Mouse (Mus musculus) lung, postnatal 4 days (tissue): ENCODE measurements around the gene Uox.

Experiments
- DNase-seq, 2 experiments: peaks; one replicate each; pipeline ENCODE4 v3.0.0; 2021

Gene Uox

DNA sequence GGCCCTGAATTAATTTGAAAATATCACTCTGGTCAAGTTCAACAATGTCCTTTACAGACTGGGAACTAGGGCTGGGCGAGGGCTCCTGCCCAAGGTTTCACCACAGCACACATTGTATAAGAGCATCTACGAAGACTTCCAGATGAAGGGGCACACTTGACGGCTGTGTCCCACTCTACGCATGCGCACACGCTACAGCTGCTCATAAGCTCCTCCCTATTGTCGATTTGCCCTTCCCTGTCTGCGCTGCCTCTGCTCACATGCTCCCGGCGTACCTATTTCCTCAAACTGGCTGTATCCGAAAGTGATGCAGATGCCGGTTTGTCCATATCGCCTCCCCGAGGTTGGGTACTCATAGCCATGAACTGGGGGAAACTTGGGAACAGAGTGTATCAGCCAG, 16.4 kb downstream of the Uox start:
- no peak for DNase-seq

DNA sequence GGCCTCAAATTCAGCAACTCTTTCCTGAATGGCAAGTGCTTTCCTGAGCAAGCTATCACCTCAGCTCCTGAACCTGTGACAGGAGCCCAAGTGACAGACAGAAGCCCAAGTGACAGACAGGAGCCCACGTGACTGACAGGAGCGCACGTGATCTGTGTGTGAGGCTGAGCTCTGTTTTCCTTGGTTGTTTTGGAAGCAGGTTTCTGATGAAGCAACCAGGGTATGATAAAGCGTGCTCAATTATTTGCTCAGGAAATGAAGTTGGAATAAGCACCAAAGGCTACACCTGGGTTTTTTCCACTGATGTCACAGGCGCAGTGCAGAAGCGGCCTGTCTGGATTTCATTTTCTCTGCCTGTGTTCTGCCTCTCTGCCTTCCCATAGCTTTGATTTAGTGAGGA, 19.3 kb downstream of the Uox start:
- DNase-seq: no peak

DNA sequence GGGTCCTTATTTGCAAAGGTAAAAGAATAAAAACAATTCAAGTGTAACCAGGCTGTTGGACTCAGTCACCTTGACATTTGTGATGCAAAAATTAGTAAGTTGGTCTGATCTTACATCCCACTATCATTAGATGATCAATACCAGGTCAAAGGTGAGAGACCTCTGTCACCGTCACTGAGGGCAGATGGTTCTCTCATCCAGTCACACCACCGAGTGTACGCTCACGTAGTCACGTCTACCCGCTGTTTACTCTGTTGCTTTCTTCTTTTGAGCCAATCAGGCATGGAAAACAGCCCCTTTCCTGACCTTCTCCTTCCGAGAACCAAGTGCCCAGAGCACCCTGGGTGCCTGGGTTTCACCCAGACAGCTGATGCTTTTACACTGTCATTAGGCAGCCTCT, 20.9 kb downstream of the Uox start:
- no peak for DNase-seq

DNA sequence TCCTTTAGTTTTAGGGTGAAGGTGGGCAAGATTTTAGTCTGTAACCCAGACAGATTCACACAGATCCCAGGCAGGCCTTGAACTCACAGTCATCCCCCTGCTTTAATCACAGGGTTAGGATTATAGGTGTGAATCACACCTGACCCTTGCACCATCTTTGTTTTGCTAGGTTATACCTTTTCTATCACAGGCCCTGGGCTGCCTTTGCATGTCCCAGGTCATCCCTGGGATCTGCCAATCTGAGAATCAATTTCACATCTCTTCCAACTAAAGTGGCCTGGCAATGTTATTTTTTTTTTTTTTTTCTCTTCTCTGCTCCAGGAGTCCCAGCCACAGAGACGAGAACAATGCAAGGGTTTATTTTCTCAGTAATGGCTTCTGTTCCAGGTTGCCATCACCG, 21.4 kb downstream of the Uox start:
- DNase-seq: no peak

DNA sequence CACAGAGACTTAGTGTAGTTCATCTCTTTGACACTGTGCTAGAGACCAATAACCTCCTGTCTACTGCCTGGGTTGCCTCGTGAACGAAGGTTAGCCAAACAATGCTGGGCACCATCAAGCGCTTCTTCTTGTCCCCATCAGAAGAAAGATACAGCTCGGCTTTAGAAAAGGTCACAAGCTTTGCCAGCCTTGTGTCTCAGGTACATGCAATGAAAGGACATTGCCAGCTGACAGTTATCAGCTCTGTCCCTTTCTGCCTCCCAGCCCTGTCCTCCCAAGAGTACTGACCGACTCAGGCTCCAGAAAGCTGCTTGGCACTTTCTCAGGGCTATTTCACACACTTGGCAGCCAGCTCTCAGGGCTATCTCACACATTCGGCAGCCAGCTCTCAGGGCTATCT, 25.2 kb downstream of the Uox start:
- DNase-seq: no peak

GRCm38 (mm10) chr3:146596387-146596786, 26.2 kb downstream of the Uox start:
- DNase-seq: no peak

- DNase-seq: no peak
Observed at GRCm38 (mm10) chr3:146596864-146597263, 26.6 kb downstream of the Uox start.

GRCm38 (mm10) chr3:146598411-146598810, 28.2 kb downstream of the Uox start:
- DNase-seq: no peak

DNA sequence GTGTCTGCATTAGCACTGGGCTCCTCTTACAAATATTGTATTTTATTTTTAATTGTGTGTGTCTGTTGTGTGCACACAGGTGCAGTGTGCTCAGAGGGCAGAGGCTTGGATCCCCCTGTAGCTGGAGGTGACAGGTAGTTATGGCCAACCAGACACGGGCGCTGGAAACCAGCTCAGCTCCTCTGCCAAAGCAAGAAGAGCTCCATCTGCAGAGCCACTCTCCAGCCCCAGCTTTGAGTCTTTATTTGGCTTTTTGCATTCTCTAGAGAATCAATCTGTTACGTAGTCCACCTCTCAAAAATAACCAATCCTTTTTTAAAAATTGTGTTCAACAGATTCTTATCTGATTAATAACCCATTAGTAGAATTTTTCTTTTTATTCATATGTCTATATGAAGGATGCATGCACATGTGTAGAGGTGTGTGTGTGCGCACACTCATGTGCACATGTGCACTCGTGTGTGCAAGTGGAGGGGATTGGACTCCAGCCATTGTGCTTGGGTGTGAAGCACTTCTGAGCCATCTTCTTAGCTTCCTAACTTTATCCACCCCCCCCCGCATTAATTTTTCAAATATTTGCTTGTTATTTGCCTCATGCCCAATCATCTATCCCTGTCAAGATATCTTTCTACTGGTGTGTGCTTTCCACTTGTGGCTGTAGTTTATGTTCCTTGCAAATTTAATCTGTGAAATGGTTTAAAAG, 29.1 kb downstream of the Uox start:
- no peak for DNase-seq

GRCm38 (mm10) chr3:146601205-146601604, 31.0 kb downstream of the Uox start:
- DNase-seq: no peak

DNA sequence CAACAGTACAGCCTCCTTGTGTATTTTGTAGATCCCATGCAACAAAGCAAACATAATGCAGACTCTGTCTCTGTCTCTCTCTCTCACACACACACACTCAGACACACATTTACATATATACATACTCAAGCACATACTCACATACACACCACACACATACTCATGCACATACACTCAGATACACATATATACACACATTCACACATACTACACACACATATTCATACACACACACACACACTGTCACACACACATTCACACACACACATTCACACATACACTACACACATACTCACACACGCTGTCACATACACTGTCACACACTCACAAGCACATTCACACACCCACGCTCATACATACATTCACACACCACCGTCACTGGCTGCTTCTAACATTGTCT, 32.3 kb downstream of the Uox start:
- no peak for DNase-seq

DNA sequence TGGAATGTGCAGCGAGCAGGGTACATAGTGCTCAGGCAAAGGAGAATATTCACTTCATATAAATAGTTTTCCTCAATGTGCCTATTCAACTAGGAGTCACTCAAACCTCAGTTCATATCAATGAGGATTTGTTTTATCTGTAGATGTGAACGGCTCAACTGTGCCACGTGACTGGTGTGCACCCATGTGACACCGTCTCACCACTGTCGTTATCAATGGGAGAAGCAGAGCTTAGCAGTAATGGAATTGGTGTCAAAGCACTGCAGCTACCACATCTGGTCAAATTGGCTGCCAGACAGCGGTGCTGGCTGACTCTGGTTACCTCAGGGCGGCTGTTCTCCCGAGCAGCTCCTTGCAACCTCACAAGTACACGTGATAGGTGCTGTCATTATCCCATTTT, 34.4 kb downstream of the Uox start:
- DNase-seq: no peak

GRCm38 (mm10) chr3:146607368-146607767, 37.1 kb downstream of the Uox start:
- DNase-seq: no peak

GRCm38 (mm10) chr3:146610322-146610721, 40.1 kb downstream of the Uox start:
- DNase-seq: no peak

DNA sequence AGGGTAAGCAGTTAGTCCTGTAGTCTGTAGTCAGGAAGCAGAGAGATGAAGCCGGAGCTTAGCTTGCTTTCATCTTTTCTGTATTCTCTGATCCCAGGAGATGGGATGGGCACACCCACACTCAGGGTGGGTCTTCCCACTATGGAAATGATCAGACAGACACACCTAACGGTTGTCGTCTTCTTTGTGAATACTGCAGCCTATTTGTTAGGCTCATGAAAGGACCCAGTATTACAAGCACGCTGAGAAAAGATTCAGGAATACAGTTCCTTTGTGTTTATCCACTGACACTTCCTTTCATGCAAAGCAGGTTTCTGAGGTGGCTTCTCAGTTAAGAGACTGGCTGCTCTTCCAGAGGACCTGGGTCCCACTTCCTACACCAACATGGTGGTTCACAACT, 41.0 kb downstream of the Uox start:
- DNase-seq: no peak

DNA sequence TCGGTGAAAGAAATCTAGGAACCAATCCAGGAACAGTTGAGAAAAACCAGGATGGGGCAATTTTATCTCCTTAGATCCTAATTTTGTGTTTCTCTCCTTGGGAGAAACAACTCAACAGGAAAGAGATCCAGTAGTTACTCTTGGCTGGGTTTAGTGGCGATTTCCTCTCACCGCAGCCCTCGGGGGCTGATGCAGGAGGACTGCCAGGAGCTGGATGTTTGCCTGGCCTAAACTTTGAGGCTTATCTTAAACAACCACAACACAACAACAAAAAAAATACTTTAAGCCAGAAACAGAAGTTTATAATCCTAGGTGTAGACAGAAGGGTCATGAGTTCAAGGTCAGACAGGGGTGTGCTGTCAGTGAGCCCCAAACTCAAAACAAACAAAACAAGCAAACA, 41.6 kb downstream of the Uox start:
- no peak for DNase-seq

DNA sequence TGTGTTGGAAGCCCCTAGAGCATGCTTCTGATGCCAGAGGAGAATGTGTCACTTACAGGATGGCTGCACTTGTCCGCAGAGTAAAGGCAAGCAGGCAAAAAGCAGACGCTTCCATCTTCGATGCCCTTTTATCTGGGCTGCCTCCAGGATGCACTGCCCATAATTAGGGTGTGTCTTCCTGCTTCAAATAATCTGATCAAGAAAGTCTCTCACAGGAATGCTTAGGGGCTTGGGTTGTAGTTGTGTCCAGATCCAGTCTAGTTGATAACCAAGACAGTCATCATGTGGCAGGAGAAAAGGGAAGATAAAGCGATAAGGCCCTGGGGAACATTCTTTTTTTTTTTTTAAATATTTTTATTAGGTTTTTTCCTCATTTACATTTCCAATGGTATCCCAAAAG, 45.3 kb downstream of the Uox start, which contains the start of gene Dnase2b:
Dnase2b (minus strand) TSS at position 101 of the 400 bp plus-strand sequence.
- no peak for DNase-seq

- no peak for DNase-seq
Observed at GRCm38 (mm10) chr3:146616533-146617283, 46.5 kb downstream of the Uox start.

GRCm38 (mm10) chr3:146617946-146618345, 47.7 kb downstream of the Uox start:
- no peak for DNase-seq

DNA sequence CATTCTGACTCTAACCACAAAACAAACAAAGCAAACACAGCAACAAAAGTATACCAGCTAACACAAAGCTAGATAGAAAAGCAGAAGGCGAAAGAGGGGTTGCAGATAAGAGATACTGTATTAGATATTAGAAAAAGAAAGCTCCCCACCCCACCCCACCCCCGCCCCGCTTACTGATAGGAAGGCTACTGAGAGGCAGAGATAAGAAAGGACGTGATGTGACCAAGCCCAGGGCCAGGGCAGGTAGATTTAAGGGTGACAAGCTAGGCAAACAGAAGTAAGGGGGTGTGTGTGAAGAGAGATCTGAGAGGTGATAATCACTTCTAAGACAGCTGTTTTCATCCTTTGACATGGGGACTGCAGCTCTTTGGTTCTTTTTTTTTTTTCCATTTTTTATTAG, 48.1 kb downstream of the Uox start:
- no peak for DNase-seq

DNA sequence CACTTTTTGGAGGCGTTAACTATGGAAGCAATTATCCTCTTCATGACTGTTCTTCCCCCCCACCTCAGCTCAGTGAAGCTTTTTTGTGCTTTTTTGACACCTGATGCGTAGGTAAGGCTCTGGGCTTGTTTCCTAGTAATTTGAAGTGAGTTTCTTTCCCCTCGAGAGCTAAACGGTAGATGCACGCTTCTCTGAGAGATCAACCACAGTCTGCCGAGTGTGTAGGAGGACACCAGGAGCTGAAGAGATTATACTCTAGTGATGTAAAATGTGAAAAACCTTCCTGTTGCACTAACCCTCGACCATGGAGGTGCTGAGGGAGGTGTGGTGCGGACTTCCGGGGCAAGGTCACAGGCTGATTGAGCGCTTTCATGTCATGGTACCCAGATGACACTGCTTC, 49.9 kb downstream of the Uox start:
- DNase-seq: no peak

DNA sequence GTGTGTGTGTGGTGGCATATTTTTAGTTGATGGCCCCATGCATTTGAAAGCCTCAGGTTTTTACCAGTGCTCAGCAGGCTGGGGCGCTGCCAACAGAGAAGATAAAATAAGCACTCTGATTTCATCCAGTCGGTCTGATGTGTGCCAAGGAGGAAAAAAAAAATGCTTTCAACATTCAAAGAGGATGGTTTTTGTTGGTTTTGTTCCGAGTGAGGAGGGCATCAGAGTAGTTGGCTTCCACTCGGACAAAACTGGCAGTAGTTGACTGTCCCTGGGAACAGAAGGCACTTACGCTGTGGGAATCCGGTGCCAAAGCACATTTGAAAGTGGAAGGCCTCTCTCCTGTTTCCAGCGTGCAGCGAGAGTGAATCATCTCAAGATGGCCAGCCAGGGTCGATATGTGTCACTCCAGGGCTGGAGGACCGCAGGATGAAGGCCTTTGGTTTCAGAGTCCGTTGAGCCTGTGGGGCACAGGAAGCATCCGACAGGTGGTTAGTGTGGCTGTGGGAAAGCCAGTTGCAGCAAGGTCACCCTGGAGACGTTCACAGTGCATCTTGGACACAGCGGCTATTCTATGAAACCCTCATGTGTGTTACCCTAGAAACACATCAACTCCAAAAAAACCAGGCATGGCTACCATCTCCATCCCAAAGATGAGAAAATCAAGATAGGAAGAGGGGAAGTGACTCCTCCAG, 50.5 kb downstream of the Uox start:
- DNase-seq: no peak

- no peak for DNase-seq
Observed at GRCm38 (mm10) chr3:146621966-146622365, 51.7 kb downstream of the Uox start.

DNA sequence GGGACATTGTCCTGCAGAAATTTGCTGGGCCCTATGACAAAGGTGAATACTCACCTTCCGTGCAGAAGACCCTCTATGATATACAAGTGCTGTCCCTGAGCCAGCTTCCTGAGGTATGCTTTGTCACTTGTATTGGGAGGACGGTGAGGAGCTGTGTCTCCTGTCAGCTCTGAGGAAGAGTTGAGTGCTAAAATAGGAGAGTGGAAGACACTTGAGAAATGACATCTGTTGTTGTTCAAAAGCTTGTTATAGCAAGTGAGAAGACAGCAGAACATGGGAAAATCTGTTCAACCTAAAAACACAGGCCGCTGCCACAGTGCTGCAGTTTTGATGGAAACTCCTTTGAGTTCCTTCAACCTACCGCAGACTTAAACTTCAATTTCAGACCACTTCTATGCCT, 55.5 kb downstream of the Uox start:
- DNase-seq: no peak
